Mouse (Mus musculus): ENCODE results near the gene Dnajc11. TPM values are rescaled to one million over a fixed set of nuclear protein-coding genes. Genes with fewer than 3 reads are reported as not detected.

Dnajc11 gene
- total RNA-seq (2021), result 10 to 100 TPM; 86.2 to 94.5 TPM
- long read RNA-seq, experiment 1, transcript Dnajc11-201 (16 exons, 3,151 nt), result major isoform, 68 of 129 reads
- long read RNA-seq, experiment 1, partial matches to known transcripts, result 5 of 129 reads
- long read RNA-seq, experiment 1, other reads (novel, unspliced or antisense), result 55 of 129 reads
- long read RNA-seq, experiment 2, transcript Dnajc11-201 (16 exons, 3,151 nt), result major isoform, 119 of 195 reads
- long read RNA-seq, experiment 2, partial matches to known transcripts, result 12 of 195 reads
- long read RNA-seq, experiment 2, other reads (novel, unspliced or antisense), result 63 of 195 reads

DNA sequence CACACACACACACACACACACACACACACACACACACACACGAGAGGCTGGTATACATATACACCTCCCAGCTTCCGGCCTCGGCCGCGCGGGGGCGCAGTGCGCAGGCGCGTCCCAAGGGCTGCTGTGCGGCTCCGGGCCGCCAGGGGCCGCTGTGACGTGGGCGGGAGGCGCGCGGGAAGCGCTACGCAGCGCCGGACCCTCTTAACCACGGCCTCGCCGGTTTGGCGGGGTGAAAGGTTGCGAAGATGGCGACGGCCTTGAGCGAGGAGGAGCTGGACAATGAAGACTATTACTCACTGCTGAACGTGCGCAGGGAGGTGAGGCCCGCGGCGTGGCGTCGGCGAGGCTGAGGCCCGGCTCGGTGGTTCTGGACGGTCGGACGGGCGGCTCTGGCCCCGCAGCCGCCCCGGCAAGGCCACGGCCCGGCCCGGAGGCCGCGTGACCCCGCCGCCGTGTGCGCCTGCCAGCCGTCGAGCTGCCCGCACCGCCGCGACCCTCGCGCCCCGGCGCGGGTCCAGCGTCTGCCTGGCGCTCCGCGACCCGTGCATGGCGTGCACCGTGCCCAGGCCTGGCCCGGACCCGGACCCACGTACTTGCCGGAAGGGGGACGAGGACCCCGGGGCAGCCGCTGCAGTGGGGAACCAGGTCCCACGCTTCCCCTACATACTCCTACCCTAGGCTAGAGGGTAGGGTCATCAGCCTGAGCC, at the start of gene Dnajc11:
Dnajc11 (plus strand) TSS at position 187 of the 710 bp plus-strand sequence.
- peak; percentile 91 to 96 for DNase-seq (ENCODE audit: low spot score in 2 of 2)

DNA sequence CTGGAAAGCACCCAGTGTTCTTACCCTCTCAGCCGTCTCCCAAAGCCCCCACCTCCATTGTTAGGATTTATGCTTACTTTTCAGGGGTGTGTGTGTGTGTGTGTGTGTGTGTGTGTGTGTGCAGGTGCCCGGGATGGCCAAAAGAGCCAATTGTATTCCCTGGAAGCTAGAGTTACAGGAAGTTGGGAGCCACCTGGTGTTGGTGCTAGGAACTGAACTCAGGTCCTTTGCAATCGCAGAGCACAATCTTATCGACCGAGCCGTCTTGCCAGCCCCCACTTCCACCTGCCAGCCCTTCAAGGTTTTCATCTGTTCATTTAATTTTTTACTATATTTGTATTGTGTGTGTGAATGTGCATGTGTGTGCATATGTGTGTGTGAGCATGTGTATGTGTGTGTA, 40.2 kb upstream of the Dnajc11 start:
- no peak for DNase-seq (ENCODE audit: low spot score in 2 of 2)

GRCm38 (mm10) chr4:151894926-151895325, 38.6 kb upstream of the Dnajc11 start:
- DNase-seq (ENCODE audit: low spot score in 2 of 2), result no peak

DNA sequence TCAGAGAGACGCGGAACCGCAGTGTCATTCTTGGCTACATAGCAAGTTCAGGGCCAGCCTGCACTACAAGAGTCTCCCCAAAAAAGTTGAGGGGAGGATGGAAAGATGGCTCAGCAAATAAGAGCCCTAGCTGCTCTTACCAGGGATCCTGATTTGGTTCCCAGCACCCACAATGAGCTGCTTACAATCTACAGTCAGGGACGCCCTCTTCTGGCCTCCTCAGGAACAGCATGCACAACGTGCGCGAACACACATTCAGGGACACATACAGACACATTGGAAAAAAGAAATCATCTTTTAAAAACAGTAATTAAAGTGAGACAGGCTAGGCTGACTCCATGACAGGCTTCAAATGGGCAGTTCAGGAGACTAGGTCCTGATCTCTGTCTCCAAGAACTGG, 37.9 kb upstream of the Dnajc11 start:
- DNase-seq (ENCODE audit: low spot score in 2 of 2), result no peak

DNA sequence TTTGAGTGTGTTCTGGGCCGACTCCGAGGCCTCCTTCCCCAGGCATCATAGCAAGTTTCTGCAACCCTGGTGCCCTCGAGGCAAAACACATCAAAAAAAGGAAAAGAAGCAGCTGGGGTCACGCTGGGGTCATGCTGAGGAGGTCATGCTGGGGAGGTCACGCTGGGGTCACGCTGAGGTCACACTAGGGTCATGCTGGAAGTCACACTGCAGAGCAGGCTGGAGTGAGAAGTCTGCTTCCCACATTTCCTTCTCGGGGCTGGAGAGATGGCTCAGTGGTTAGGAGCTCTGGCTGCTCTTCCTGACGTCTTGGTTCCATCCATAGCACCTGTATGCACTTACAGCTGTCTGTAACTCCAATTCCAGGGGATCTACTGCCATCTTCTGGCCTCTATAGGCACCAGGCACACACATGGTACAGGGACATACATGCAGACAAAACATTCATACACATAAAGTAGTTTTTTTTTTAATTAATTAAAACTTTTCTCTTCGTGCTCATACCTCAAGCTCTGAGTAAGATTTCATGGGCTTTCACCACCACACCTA, 36.3 kb upstream of the Dnajc11 start:
- DNase-seq (ENCODE audit: low spot score in 2 of 2), result no peak

DNA sequence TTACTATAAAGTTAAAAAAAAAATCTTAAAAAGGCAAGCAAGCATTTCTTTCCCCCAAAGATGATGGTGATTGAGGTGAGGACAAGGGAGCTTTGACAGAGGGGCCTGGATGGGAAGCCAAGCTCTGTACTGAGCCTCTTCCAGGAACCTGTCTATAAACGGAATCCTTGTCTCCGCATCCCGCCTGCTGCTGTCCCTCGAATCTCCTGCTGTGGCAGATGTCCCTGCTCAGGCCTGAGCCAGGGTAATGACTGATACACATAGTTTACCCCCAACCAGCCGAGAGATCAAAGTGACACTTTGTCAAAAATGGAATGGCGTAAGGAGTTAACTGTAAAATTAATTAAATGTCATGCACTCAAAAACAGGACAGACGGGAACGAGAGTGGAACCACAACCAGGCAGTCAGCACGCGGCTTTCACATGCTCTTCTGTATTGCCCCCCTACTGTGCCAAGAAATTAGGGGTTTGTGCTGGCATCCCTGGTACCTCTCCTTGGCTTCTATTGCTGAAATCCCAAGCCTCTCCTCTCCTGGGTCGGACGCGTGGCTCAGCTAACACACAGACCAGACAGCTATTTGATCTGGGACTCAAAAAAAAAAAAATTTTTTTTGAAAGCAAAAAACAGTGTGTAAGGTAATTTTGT, 34.8 kb upstream of the Dnajc11 start:
- DNase-seq (ENCODE audit: low spot score in 2 of 2), result no peak

DNA sequence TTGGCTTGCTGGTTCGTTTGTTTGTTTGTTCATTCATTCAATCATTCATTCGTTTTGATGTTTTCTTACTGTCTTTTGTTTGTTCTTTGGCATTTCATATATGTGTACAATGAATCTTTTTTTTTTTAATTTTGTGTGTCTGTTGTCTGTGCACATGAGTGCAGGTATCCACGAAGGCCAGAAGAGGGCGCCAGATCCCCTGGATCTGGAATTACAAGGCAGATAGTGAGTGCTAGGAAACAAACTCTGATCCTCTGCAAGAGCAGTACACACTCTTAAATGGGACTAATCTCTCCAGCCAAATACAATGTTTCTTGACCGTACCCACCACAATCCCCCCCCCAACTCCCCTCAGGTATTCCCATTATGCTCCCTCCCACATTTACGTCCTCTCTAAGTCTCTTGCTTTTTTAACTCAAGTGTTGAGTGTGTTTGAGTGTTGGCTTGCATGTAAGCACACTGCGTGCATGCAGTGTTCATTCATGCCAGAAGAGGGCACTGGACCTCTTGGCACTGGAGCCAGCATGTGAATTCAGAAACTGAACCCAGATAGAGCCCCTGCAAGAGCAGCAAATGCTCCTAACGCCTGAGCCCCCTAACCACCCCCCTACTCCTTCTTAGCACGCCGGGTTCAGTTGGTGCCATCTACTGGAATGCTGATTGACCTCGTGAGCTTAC, 33.6 kb upstream of the Dnajc11 start:
- DNase-seq (ENCODE audit: low spot score in 2 of 2), result no peak

GRCm38 (mm10) chr4:151900735-151901134, 32.8 kb upstream of the Dnajc11 start:
- no peak for DNase-seq (ENCODE audit: low spot score in 2 of 2)

DNA sequence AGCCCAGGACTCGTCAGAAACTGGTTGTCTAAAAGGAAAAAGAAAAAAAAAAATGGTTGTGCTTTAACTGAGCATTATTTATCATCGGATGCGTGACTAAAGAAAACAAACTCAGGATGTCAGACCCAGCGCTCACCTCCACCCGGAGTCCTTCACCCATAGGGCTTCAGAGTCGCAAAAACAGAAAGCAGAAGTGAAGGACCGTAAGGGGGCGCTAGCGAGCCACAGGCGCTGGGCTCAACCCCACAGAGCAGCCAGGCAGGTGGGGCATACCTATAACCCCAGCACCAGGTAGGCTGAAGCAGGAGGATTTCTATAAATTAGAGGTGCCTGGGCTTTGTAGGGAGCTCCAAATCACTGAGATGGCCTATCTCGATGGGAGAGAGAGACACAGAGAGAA, 32.1 kb upstream of the Dnajc11 start:
- DNase-seq (ENCODE audit: low spot score in 2 of 2), result no peak

GRCm38 (mm10) chr4:151902046-151902688, 31.3 kb upstream of the Dnajc11 start:
- DNase-seq (ENCODE audit: low spot score in 2 of 2), result no peak

DNA sequence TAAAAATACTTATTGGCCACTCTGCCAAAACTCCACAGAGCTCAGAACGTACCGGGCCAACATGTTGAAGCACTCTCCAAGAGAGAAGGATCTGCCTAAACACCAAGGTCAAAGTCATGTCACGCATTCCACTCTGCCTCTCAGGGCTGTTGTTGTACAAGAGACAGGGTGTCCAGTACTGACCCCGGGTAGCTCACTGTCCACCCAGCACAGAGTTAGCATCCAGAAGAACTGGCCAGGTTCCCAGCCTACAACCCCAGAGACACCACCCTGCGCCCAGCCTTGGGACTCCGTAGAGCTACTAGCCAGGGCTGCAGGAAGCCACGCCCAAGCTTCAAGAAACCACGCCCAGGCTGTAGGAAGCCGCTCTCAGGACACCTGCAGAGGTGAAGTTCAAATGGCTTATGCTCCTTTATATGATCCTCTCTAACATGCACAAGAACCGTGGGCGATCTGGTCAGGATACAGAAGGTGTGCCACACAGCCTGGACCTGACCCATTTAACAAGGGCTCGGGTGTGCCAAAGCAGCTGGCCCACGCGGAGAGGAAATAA, 30.7 kb upstream of the Dnajc11 start:
- peak in 1 of 2 experiments; percentile 28 for DNase-seq (ENCODE audit: low spot score in 2 of 2)

DNA sequence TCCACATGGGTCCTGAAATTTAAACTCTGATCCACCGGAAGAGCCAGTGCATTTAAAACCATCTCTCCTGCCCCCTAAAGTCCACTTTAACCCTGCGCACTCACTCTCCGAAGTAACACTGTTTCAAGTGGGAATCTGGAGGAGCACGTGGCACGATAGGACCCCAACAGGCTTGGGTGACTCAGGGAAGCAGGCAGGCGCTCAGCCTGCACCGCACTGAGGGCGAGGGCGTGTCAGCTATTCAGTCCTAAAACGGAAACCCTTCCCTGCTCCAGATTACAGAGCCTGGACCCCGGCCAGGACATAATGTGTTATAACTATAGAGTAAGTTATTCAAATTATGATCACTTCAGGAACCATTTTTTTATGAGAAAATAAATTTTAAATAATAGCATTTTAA, 29.4 kb upstream of the Dnajc11 start:
- DNase-seq (ENCODE audit: low spot score in 2 of 2), result no peak

GRCm38 (mm10) chr4:151905621-151906020, 27.9 kb upstream of the Dnajc11 start:
- DNase-seq (ENCODE audit: low spot score in 2 of 2), result no peak

- DNase-seq (ENCODE audit: low spot score in 2 of 2), result no peak
Observed at GRCm38 (mm10) chr4:151907577-151908343, 25.7 kb upstream of the Dnajc11 start.

GRCm38 (mm10) chr4:151908809-151909208, 24.7 kb upstream of the Dnajc11 start:
- DNase-seq (ENCODE audit: low spot score in 2 of 2), result no peak

DNA sequence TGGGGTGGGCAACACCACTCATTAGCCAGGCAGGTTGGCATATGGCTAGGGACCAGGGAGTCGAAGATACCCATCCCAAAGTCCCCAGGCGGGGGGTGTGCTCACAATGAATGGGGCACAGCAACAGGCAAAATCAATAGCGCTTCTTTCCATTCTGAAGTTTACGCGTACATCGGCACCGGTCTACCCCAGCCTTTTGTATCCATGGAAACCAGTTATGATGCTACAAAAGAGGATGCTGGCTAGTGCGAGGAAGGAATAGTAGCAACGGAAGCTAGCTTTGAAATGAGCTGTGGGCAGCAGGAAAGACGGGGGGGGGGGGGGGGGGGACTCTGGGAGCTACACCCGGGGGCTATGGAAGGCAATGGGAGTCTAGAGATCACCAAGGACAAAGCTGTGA, 17.2 kb upstream of the Dnajc11 start:
- DNase-seq (ENCODE audit: low spot score in 2 of 2), result no peak

DNA sequence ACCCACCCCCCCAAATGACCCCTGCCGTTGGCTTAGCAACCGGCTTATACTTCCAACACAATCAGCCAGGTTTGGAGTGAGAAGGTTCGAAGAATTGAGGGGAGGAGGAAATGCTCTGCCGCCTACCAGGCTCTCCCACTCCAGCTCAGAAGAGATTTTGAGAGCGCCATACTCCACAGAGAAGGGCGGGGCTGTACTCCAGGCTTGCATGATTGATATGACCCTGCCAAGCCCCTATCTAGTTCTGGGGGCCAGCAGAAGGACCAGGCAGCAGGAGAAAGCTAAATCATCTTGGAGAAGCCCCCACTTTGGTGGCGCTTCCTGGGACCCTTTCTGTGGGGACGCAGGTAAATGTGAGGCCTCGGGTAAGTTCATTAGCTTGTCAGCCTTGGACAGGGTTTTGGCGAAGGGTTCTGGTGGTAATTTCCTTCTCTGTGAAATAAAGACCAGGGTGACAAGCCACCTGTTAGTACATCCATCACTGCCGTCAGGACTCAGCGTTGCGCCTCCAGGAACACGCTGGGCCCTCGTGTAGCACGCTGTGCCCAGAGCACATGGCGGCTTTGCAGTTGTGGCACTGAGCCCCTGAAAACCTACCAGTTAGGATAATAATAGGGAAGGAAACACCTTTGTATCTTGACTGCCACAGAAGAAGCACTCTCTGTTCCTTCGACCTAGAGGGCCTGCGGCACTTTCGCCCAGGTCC, 14.2 kb upstream of the Dnajc11 start:
- no peak for DNase-seq (ENCODE audit: low spot score in 2 of 2)

DNA sequence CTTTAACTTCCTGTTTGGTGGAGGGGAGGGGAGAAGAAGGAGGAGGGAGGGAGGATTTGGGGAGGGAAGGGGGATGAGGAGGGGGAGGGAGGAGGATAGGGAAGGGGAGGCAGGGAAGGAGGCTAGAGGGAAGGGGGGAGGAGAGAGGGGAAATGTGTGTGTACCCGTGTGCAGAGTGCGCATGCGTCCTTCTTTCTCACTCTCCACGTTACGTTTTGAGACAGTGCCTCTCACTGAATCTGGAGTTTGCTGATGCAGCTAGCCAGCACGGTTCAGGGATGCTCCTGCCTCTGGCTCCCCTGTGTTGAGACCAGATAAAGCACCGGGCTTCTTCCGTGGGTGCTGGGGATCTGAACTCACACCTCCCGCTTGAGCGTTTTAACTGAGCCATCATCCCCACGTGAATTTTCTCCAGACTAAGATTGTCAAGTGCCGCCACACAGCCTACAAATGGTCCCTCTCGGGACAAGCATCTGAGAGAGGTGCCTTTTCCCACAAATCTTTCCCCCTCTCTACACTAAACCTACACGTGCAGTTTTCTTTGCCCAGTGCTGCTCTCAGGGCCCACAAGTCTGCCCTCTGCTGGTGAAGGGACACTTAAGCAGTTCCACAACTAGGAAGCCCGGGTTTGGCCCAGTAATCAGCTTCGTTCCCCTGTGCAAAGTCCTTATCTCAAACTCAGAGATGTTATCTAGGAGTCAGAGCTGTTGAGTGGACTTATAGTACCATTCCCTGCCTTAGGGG, 13.4 kb upstream of the Dnajc11 start:
- DNase-seq (ENCODE audit: low spot score in 2 of 2), result no peak

All from adrenal gland, postnatal 4 days (tissue).